Mouse (Mus musculus): ENCODE results near the gene Itch.
A peak's percentile ranks its signal among the peaks of the same experiment; 100 is the strongest.
"Not testable (repeated sequence)": the region's sequence is repeated elsewhere in the genome, so short reads cannot be mapped to it uniquely, and the experiment has no call there.

Gene Itch

GRCm38 (mm10) chr2:155149296-155149695 lies 16.0 kb downstream of the Itch start:
- DNase-seq (ENCODE audit: low spot score): not testable (repeated sequence)

GRCm38 (mm10) chr2:155207419-155207818 lies 74.1 kb downstream of the Itch start:
- DNase-seq (ENCODE audit: low spot score): peak; percentile 38

DNA sequence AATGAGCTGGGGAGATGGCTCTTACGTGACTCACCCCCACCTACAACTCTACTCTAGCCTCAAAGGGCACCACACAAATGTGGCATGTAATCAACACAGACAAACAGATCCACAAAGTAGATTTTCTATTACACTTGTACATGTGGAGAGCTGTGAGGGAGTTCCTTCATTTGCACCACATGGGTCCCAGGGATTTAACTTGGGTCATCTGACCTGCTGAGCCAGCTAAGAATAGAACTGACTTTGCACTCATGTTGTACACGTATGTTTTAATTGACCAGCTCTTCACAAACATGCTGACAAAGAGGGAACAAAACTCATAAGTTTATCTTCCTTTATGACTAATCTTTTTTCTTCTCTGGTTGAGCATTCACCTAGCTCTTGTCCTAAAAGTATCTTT lies 89.8 kb downstream of the Itch start:
- DNase-seq (ENCODE audit: low spot score): no peak

DNA sequence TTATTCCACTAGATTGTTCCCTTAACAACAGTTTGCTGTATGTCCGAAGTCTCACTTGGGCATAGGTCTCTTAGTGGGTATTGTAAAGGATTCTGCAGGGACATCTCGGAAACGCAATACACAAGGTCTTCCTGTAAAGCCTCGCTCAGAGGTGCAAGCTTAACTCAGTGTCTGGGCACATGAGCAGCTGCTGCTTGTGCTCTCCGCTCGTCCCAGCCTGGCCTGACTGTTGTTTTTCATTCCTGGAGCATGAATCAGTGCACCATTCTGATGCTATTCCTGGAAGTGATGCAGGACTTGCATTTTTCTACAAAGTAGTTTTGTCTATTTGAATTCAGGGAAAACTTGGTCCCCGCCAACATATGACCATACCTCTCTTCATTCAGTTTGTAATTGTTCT lies 91.4 kb downstream of the Itch start:
- no peak for DNase-seq (ENCODE audit: low spot score)

DNA sequence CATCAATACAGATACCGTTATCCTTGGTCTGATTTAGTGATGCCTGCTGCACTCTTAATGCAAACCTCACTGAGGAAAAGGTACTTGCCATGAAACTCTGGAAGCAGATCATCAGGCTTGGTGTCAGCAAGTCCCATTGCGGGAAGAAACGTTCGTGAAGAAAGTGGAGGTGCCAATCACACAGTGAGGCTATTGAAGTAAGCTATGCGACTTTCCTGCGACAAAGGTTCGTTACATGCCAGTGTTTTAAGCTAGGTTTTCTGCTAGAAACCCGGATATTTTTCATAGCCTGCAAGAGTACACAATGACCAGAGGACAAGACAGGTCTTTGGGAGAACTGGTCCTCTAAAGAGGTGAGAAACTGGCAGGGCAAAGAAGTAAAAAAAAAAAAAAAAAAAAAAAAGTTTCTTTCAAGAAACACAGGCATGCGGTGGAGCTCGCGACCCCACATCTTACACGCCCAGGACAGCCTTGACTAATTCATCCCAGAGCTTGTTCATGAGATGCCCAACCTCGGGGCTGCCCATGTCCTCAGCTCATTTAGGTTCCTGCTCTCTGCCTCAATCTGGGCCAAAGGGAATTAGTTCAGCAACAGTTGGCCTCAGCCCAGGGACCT lies 102.5 kb downstream of the Itch start:
- DNase-seq (ENCODE audit: low spot score): no peak

DNA sequence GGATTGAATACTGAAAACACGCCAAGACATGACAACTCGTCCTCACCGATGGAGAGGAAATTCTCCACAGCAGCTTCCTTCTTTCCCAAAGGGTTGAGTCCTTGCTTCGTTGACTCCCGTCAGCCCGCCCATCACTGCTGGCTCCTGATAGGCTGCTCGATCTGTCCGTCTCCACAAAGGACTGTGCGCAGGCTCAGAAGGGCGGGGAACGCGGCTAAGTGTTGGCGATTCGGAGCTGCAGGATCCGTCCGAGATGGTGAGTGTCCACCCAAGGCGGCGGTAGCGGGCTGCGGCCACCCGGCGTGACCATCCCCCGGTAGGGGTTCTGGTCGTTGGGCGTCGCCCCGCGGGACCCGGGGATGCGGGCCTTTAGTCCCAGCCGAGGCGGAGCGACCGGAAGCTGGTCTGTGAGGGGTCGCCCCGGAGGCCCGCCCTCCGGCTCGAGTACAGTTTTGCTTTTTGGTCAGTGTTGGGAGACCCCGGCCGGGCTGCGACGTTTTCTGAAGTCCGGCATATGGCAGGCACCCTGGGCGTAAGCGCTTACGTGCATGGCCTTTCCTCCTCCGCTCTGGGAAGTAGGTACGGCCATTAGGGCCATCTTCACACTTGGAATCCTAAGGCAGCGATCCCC lies 103.2 kb downstream of the Itch start, which contains the start of gene Dynlrb1:
Gene Dynlrb1 (plus strand): TSS at position 172 of the 631 bp plus-strand sequence.
- peak; percentile 99 for DNase-seq (ENCODE audit: low spot score)

- peak; percentile 38 for DNase-seq (ENCODE audit: low spot score)
These were observed 104.0 kb downstream of the Itch start for GRCm38 (mm10) chr2:155237276-155237675.

GRCm38 (mm10) chr2:155240915-155241314 lies 107.6 kb downstream of the Itch start:
- peak; percentile 88 for DNase-seq (ENCODE audit: low spot score)

DNA sequence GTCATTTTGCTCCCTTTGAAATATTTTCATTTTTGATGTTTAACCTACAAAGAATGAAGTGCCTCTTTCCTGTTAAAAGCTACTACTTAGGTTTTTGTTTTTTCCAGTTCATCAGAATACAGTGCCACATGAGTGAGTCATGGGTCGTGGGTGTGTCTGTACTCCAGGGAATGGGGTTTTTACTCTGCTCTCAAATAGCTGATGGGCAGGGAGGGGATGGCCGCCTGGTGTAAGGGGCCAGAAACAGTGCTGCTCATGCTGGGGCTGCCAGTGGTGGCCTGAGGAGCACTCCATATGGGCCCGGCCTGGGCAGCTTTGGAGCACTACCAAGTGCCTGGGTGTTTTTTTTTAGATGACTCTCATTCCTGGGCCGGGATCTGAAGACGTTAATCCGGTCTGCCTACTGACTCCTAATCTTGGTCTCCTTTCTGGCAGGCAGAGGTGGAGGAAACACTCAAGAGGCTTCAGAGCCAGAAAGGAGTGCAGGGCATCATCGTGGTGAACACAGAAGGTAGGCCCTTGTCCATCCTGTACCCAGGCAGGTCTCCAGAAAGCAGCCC lies 109.1 kb downstream of the Itch start:
- peak; percentile 79 for DNase-seq (ENCODE audit: low spot score)

DNA sequence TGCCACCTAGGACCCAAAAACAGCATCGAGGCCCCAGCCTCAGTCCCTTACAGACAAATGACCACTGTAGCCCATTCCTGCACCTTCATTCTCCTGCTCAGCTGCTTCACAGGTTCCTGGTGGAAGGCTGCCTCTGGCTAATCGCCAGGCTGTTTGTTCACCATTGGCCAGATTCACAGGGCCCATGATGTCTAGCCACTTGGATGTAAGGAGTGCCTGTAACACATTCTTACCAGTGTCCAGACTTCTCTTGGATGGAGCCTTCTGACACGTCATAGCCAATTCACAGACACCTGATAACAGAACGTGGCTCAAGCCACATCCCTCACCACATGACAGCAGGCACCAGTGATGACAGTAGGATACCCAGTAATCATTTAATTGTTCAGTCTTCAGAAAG lies 112.9 kb downstream of the Itch start:
- no peak for DNase-seq (ENCODE audit: low spot score)

GRCm38 (mm10) chr2:155248206-155248605 lies 114.9 kb downstream of the Itch start:
- DNase-seq (ENCODE audit: low spot score): no peak

GRCm38 (mm10) chr2:155248718-155249117 lies 115.4 kb downstream of the Itch start:
- DNase-seq (ENCODE audit: low spot score): no peak

DNA sequence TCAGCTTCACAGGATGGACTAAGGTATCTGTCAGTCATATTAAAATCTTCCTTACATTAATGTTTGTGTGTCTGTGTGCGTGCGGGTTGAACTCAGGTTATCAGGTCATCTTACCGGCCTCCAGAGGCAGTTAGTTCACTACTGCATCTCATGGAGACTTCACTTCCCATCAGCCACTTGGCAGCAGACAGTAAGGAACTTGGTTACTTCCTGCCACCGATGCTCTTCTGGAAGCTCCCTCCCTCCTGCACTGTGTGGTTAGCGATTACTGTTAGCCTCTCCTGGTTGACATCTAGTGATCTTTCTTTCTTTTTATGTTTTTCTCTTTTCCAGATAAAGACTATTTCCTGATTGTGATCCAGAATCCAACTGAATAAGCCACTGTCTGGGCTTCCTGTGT lies 116.3 kb downstream of the Itch start:
- no peak for DNase-seq (ENCODE audit: low spot score)

- DNase-seq (ENCODE audit: low spot score): no peak
These were observed 132.2 kb downstream of the Itch start for GRCm38 (mm10) chr2:155265526-155265925.

- no peak for DNase-seq (ENCODE audit: low spot score)
These were observed 133.6 kb downstream of the Itch start for GRCm38 (mm10) chr2:155266896-155267295.

DNA sequence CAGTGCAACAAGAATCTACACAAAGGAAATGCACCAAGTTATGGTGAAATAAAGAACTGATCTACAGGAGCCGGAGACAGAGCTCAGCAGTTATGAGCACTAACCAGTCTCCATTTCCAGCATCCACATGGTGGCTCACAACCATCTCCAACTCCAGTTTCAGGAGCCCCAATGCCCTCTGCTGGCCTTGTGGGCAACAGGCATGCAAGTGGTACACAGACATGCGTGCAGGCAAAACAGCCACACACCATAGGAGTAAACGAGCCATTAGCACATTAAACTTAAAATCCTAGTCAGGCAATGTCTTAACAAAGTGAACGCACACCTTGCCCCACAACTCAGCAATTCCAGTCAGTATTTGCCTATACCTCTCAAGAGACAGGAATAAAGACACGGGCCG lies 138.6 kb downstream of the Itch start:
- DNase-seq (ENCODE audit: low spot score): no peak

DNA sequence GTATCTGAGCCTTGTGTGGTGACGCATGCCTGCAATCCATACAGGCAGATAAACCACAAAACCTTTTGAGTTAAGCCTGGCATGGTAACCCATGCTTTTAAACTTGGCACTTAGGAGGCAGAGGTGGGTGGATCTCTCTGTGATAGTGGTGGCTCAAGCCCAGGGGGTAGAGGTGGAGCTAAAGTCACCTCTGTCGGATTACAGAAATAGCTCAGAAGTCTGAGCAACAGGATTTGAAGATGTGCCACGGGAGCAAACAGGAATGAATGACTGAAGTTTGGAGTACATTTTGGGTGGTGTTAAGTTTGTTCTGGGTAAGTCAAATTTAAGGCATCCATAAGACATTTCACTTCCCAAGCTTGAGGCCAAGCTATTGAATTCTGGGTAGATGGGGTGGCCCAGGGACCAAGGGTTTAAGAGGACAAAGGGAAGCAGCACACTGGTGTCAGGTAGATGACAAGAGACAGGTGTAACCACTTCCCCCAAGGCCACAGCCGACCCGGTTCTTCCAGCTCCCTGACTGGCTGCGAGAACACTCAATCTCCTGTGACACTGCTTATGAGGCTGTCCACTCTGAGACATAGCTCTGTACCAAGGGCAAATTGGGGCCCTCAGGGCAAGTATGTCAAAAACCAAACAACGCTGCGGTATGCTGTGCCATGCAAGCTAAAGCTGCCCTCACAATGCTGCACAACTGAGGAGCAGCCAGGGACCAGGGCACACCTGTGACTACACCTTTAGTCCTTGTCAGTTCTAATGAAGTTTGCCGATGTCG lies 139.3 kb downstream of the Itch start:
- DNase-seq (ENCODE audit: low spot score): no peak

- no peak for DNase-seq (ENCODE audit: low spot score)
These were observed 140.3 kb downstream of the Itch start for GRCm38 (mm10) chr2:155273603-155274002.

DNA sequence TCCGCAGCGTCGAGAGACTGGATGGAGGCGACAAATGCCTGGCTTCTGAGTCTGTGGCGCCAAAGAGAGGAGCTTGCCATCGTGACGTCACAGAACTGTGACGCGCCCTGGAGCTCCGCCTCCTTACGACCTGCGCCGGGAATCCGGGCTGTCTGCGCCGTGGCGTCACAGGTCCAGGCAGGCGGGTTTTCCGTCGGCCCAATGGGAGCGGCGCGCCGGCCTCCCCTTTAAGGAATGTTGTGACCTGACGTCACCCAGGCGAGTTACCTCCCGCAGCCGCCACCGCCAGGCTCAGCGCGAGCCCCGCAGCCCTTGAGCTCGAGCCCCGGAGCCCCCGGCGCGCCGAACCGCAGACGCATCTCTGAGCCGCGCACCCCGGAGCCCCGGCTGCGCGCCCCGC lies 142.9 kb downstream of the Itch start, which contains the start of gene Map1lc3a:
Gene Map1lc3a (plus strand): TSS at position 103 of the 400 bp plus-strand sequence.
- peak; percentile 94 for DNase-seq (ENCODE audit: low spot score)
